Mouse (Mus musculus): ENCODE results near the gene Ccl3.

Ccl3 gene

GRCm38 (mm10) chr11:83649305-83649841 lies at the start of gene Ccl3:
Ccl3 (minus strand) TSS chr11:83649355.
- DNase-seq (ENCODE audit: low read depth, low spot score): no peak

GRCm38 (mm10) chr11:83692008-83692407 lies 42.9 kb upstream of the Ccl3 start:
- no peak for DNase-seq (ENCODE audit: low read depth, low spot score)

GRCm38 (mm10) chr11:83689918-83690317 lies 40.8 kb upstream of the Ccl3 start:
- DNase-seq (ENCODE audit: low read depth, low spot score): no peak

- DNase-seq (ENCODE audit: low read depth, low spot score): no peak
These were observed 26.5 kb upstream of the Ccl3 start for GRCm38 (mm10) chr11:83675665-83676064.

GRCm38 (mm10) chr11:83671743-83672142 lies 22.6 kb upstream of the Ccl3 start:
- DNase-seq (ENCODE audit: low read depth, low spot score): no peak

- DNase-seq (ENCODE audit: low read depth, low spot score): no peak
These were observed 14.4 kb upstream of the Ccl3 start for GRCm38 (mm10) chr11:83663532-83663931.

GRCm38 (mm10) chr11:83662204-83662603 lies 13.0 kb upstream of the Ccl3 start, which contains the start of gene Ccl4:
Ccl4 (plus strand) TSS chr11:83662584.
- no peak for DNase-seq (ENCODE audit: low read depth, low spot score)

- DNase-seq (ENCODE audit: low read depth, low spot score): no peak
These were observed 9.6 kb upstream of the Ccl3 start for GRCm38 (mm10) chr11:83658797-83659196.

GRCm38 (mm10) chr11:83657508-83657907 lies 8.4 kb upstream of the Ccl3 start:
- DNase-seq (ENCODE audit: low read depth, low spot score): no peak

GRCm38 (mm10) chr11:83654606-83655005 lies 5.5 kb upstream of the Ccl3 start:
- DNase-seq (ENCODE audit: low read depth, low spot score): no peak

- no peak for DNase-seq (ENCODE audit: low read depth, low spot score)
These were observed 2.6 kb downstream of the Ccl3 start for GRCm38 (mm10) chr11:83646356-83647149.

- no peak for DNase-seq (ENCODE audit: low read depth, low spot score)
These were observed 3.6 kb downstream of the Ccl3 start, which contains the start of gene Rpl9-ps1 for GRCm38 (mm10) chr11:83645521-83645920. Rpl9-ps1 (minus strand) TSS chr11:83645621.

- no peak for DNase-seq (ENCODE audit: low read depth, low spot score)
These were observed 7.9 kb downstream of the Ccl3 start for GRCm38 (mm10) chr11:83641216-83641615.

- no peak for DNase-seq (ENCODE audit: low read depth, low spot score)
These were observed 9.0 kb downstream of the Ccl3 start for GRCm38 (mm10) chr11:83640141-83640540.

- DNase-seq (ENCODE audit: low read depth, low spot score): no peak
These were observed 9.6 kb downstream of the Ccl3 start for GRCm38 (mm10) chr11:83639533-83639932.

- DNase-seq (ENCODE audit: low read depth, low spot score): no peak
These were observed 10.2 kb downstream of the Ccl3 start for GRCm38 (mm10) chr11:83638934-83639333.

- DNase-seq (ENCODE audit: low read depth, low spot score): no peak
These were observed 12.4 kb downstream of the Ccl3 start for GRCm38 (mm10) chr11:83636742-83637235.

- no peak for DNase-seq (ENCODE audit: low read depth, low spot score)
These were observed 14.3 kb downstream of the Ccl3 start for GRCm38 (mm10) chr11:83634898-83635297.

GRCm38 (mm10) chr11:83634425-83634824 lies 14.7 kb downstream of the Ccl3 start:
- no peak for DNase-seq (ENCODE audit: low read depth, low spot score)

- no peak for DNase-seq (ENCODE audit: low read depth, low spot score)
These were observed 16.4 kb downstream of the Ccl3 start for GRCm38 (mm10) chr11:83632744-83633143.

- DNase-seq (ENCODE audit: low read depth, low spot score): no peak
These were observed 18.1 kb downstream of the Ccl3 start for GRCm38 (mm10) chr11:83631065-83631464.

- DNase-seq (ENCODE audit: low read depth, low spot score): no peak
These were observed 18.5 kb downstream of the Ccl3 start for GRCm38 (mm10) chr11:83630630-83631029.

- no peak for DNase-seq (ENCODE audit: low read depth, low spot score)
These were observed 20.3 kb downstream of the Ccl3 start for GRCm38 (mm10) chr11:83628808-83629207.

All from WW6 (cell line).